Mouse (Mus musculus): ENCODE measurements around the gene Tnf. TPM values are rescaled to one million over a fixed set of nuclear protein-coding genes. Genes with fewer than 3 reads are reported as not detected.

Gene Tnf
- polyA plus RNA-seq, 1 experiment from 2014 or later: not detected

GRCm38 (mm10) chr17:35209785-35210535 is 8.2 kb upstream of the Tnf start:
- no peaks in the 10 kb centered on the region for H3K27me3 ChIP-seq (ENCODE audit: control insufficient read depth, insufficient read depth, low read length)
- WGBS: 79% methylated on average over 12 of the region's 12 CpGs
- H3K9ac ChIP-seq (ENCODE audit: low read depth, low read length): no peak overlapping the region
- no peak overlapping the region for H3K27ac ChIP-seq (ENCODE audit: low read depth, low read length)
- H3K9me3 ChIP-seq (ENCODE audit: control insufficient read depth, low read length): no peaks in the 10 kb centered on the region
- no peak overlapping the region for H3K4me2 ChIP-seq (replicated peaks; ENCODE audit: low read depth, low read length)
- no peak overlapping the region for H3K4me3 ChIP-seq (ENCODE audit: low read depth, low read length)
- no peaks in the 10 kb centered on the region for H3K36me3 ChIP-seq (ENCODE audit: control insufficient read depth, insufficient read depth, low read length)
- DNase-seq (ENCODE audit: low spot score): no peak
- no peaks in the 10 kb centered on the region for H3K4me1 ChIP-seq (replicated peaks; ENCODE audit: control insufficient read depth, insufficient read depth, low read length)
- ATAC-seq (ENCODE audit: low FRiP score): no peak

- no peak for ATAC-seq (ENCODE audit: low FRiP score)
- Histone ChIP-seq H3K36me3 (ENCODE audit: control insufficient read depth, insufficient read depth, low read length) (no peaks in the 10 kb centered on the region), H3K4me1 (replicated peaks; ENCODE audit: control insufficient read depth, insufficient read depth, low read length) (no peaks in the 10 kb centered on the region), H3K4me3 (ENCODE audit: low read depth, low read length) (no peak overlapping the region), H3K4me2 (replicated peaks; ENCODE audit: low read depth, low read length) (no peak overlapping the region), H3K27me3 (ENCODE audit: control insufficient read depth, insufficient read depth, low read length) (peaks cover 2% of the 10 kb centered on the region; the same call in 1 of the 2 replicates), H3K9ac (ENCODE audit: low read depth, low read length) (no peak overlapping the region), H3K27ac (ENCODE audit: low read depth, low read length) (no peak overlapping the region), H3K9me3 (ENCODE audit: control insufficient read depth, low read length) (no peaks in the 10 kb centered on the region)
- WGBS: 56% methylated on average over 10 of the region's 10 CpGs
- DNase-seq (ENCODE audit: low spot score): no peak
Measured at GRCm38 (mm10) chr17:35205380-35205769, 3.6 kb upstream of the Tnf start.

- H3K27ac ChIP-seq (ENCODE audit: low read depth, low read length): no peak within 1 kb of the TSS
- H3K27me3 ChIP-seq (ENCODE audit: control insufficient read depth, insufficient read depth, low read length): peaks cover 2% of the 10 kb centered on the region; the same call in 1 of the 2 replicates
- H3K4me1 ChIP-seq (replicated peaks; ENCODE audit: control insufficient read depth, insufficient read depth, low read length): no peaks in the 10 kb centered on the region
- no peak within 1 kb of the TSS for H3K9ac ChIP-seq (ENCODE audit: low read depth, low read length)
- 26% methylated on average over 20 of the region's 20 CpGs for WGBS
- no peaks in the 10 kb centered on the region for H3K36me3 ChIP-seq (ENCODE audit: control insufficient read depth, insufficient read depth, low read length)
- H3K4me2 ChIP-seq (replicated peaks; ENCODE audit: low read depth, low read length): no peak within 1 kb of the TSS
- ATAC-seq (ENCODE audit: low FRiP score) (no peak), DNase-seq (ENCODE audit: low spot score) (no peak)
- no peak within 1 kb of the TSS for H3K4me3 ChIP-seq (ENCODE audit: low read depth, low read length)
- no peaks in the 10 kb centered on the region for H3K9me3 ChIP-seq (ENCODE audit: control insufficient read depth, low read length)
Measured at GRCm38 (mm10) chr17:35204494-35205379, 2.9 kb upstream of the Tnf start, which contains the start of gene Lta. Lta (minus strand) TSS chr17:35205351.

GRCm38 (mm10) chr17:35202442-35202841 is 635 bp upstream of the Tnf start:
- WGBS: 73% methylated on average over 4 of the region's 4 CpGs
- H3K27me3 ChIP-seq (ENCODE audit: control insufficient read depth, insufficient read depth, low read length): peaks cover 6% of the 10 kb centered on the region

GRCm38 (mm10) chr17:35201128-35201527 is 679 bp downstream of the Tnf start:
- H3K4me1 ChIP-seq (replicated peaks; ENCODE audit: control insufficient read depth, insufficient read depth, low read length): no peaks in the 10 kb centered on the region
- no peak overlapping the region for H3K4me2 ChIP-seq (replicated peaks; ENCODE audit: low read depth, low read length)
- no peak overlapping the region for H3K9ac ChIP-seq (ENCODE audit: low read depth, low read length)
- no peaks in the 10 kb centered on the region for H3K36me3 ChIP-seq (ENCODE audit: control insufficient read depth, insufficient read depth, low read length)
- H3K27me3 ChIP-seq (ENCODE audit: control insufficient read depth, insufficient read depth, low read length): peaks cover 10% of the 10 kb centered on the region
- DNase-seq (ENCODE audit: low spot score): no peak
- H3K27ac ChIP-seq (ENCODE audit: low read depth, low read length): no peak overlapping the region
- WGBS: 69% methylated on average over 11 of the region's 11 CpGs
- H3K4me3 ChIP-seq (ENCODE audit: low read depth, low read length): no peak overlapping the region
- no peak for ATAC-seq (ENCODE audit: low FRiP score)
- no peaks in the 10 kb centered on the region for H3K9me3 ChIP-seq (ENCODE audit: control insufficient read depth, low read length)

More at GRCm38 (mm10) chr17:35202442-35202841, 635 bp upstream of the Tnf start:
- Histone ChIP-seq H3K27ac (ENCODE audit: low read depth, low read length) (no peak overlapping the region), H3K36me3 (ENCODE audit: control insufficient read depth, insufficient read depth, low read length) (no peaks in the 10 kb centered on the region), H3K4me2 (replicated peaks; ENCODE audit: low read depth, low read length) (no peak overlapping the region), H3K9me3 (ENCODE audit: control insufficient read depth, low read length) (no peaks in the 10 kb centered on the region), H3K4me1 (replicated peaks; ENCODE audit: control insufficient read depth, insufficient read depth, low read length) (no peaks in the 10 kb centered on the region), H3K9ac (ENCODE audit: low read depth, low read length) (no peak overlapping the region), H3K4me3 (ENCODE audit: low read depth, low read length) (no peak overlapping the region)
- ATAC-seq (ENCODE audit: low FRiP score) (no peak), DNase-seq (ENCODE audit: low spot score) (no peak)

GRCm38 (mm10) chr17:35200398-35200797 is 1.4 kb downstream of the Tnf start:
- no peak overlapping the region for H3K9ac ChIP-seq (ENCODE audit: low read depth, low read length)
- no peak for DNase-seq (ENCODE audit: low spot score)
- no peak overlapping the region for H3K4me2 ChIP-seq (replicated peaks; ENCODE audit: low read depth, low read length)
- H3K9me3 ChIP-seq (ENCODE audit: control insufficient read depth, low read length): no peaks in the 10 kb centered on the region
- WGBS: 88% methylated on average over 11 of the region's 11 CpGs
- no peak overlapping the region for H3K4me3 ChIP-seq (ENCODE audit: low read depth, low read length)
- no peaks in the 10 kb centered on the region for H3K36me3 ChIP-seq (ENCODE audit: control insufficient read depth, insufficient read depth, low read length)
- H3K27me3 ChIP-seq (ENCODE audit: control insufficient read depth, insufficient read depth, low read length): peaks cover 18% of the 10 kb centered on the region
- H3K4me1 ChIP-seq (replicated peaks; ENCODE audit: control insufficient read depth, insufficient read depth, low read length): peaks cover 2% of the 10 kb centered on the region; the same call in 1 of the 2 replicates
- no peak for ATAC-seq (ENCODE audit: low FRiP score)
- H3K27ac ChIP-seq (ENCODE audit: low read depth, low read length): no peak overlapping the region

- H3K27me3 ChIP-seq (ENCODE audit: control insufficient read depth, insufficient read depth, low read length): peaks cover 30% of the 10 kb centered on the region
- ATAC-seq (ENCODE audit: low FRiP score) (no peak), DNase-seq (ENCODE audit: low spot score) (no peak)
- no peak overlapping the region for H3K4me3 ChIP-seq (ENCODE audit: low read depth, low read length)
- H3K4me1 ChIP-seq (replicated peaks; ENCODE audit: control insufficient read depth, insufficient read depth, low read length): peaks cover 2% of the 10 kb centered on the region; the same call in 1 of the 2 replicates
- H3K27ac ChIP-seq (ENCODE audit: low read depth, low read length): no peak overlapping the region
- no peaks in the 10 kb centered on the region for H3K36me3 ChIP-seq (ENCODE audit: control insufficient read depth, insufficient read depth, low read length)
- no peak overlapping the region for H3K9ac ChIP-seq (ENCODE audit: low read depth, low read length)
- 32% methylated on average over 8 of the region's 8 CpGs for WGBS
- H3K4me2 ChIP-seq (replicated peaks; ENCODE audit: low read depth, low read length): no peak overlapping the region
- H3K9me3 ChIP-seq (ENCODE audit: control insufficient read depth, low read length): no peaks in the 10 kb centered on the region
Measured at GRCm38 (mm10) chr17:35198946-35199345, 2.9 kb downstream of the Tnf start.

GRCm38 (mm10) chr17:35198029-35198428 is 3.8 kb downstream of the Tnf start:
- Histone ChIP-seq H3K27ac (ENCODE audit: low read depth, low read length) (no peak overlapping the region), H3K9me3 (ENCODE audit: control insufficient read depth, low read length) (no peaks in the 10 kb centered on the region), H3K9ac (ENCODE audit: low read depth, low read length) (no peak overlapping the region), H3K4me3 (ENCODE audit: low read depth, low read length) (no peak overlapping the region), H3K36me3 (ENCODE audit: control insufficient read depth, insufficient read depth, low read length) (no peaks in the 10 kb centered on the region), H3K27me3 (ENCODE audit: control insufficient read depth, insufficient read depth, low read length) (peaks cover 30% of the 10 kb centered on the region), H3K4me2 (replicated peaks; ENCODE audit: low read depth, low read length) (no peak overlapping the region), H3K4me1 (replicated peaks; ENCODE audit: control insufficient read depth, insufficient read depth, low read length) (peaks cover 2% of the 10 kb centered on the region; the same call in 1 of the 2 replicates)
- WGBS: 65% methylated on average over 7 of the region's 7 CpGs
- no peak for DNase-seq (ENCODE audit: low spot score)
- no peak for ATAC-seq (ENCODE audit: low FRiP score)
